Mouse (Mus musculus) gastrocnemius, postnatal 10 days (tissue): Measurements from ENCODE around the gene Dio3. TPM values are rescaled to one million over a fixed set of nuclear protein-coding genes. Genes with fewer than 3 reads are reported as not detected.
A peak's percentile ranks its signal among the peaks of the same experiment; 100 is the strongest.

Experiments
- DNase-seq: peaks from one replicate; pipeline ENCODE4 v3.0.0; 2021; ENCODE audit warnings: mixed read lengths
- long read RNA-seq, 2 experiments: library from polyadenylated mRNA; stranded (forward); transcript quantifications; one replicate each; pipeline ENCODE4 v2.0.0; 2021
- total RNA-seq, 2 experiments: library from RNA; stranded (reverse); gene quantifications; 2 replicates each; pipeline ENCODE4 v1.2.3; 2021

Dio3 gene
- total RNA-seq: under 1 TPM in 1 of 2 experiments, not detected in 1; 0.29 TPM
- long read RNA-seq, experiment 1: 0 reads
- long read RNA-seq, experiment 2: 0 reads

- DNase-seq: no peak
Measured at GRCm38 (mm10) chr12:110278853-110279252, at the start of gene Dio3. TSS of gene Dio3 (plus strand) at chr12:110279068.

DNA sequence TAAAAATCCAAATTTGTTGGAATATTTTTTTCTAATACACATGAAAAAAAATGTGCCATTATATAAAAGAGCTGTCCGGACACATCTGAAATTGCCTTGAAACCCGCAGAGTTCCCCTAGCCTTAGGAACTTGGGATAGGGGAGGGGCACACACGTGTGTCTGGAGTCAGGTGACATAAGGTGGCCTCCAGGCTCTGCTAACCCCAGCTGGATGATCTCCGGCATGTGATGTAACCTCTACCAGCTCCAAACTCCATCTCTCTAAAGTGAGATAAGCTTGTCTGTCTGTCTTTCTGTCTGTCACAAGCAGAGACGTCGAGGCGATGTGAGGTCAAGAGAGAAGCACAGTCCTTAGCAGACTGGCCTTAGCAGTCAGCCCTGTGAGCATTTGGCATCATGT is 48.6 kb upstream of the Dio3 start:
- DNase-seq: no peak

- no peak for DNase-seq
Measured at GRCm38 (mm10) chr12:110230767-110231166, 48.1 kb upstream of the Dio3 start.

DNA sequence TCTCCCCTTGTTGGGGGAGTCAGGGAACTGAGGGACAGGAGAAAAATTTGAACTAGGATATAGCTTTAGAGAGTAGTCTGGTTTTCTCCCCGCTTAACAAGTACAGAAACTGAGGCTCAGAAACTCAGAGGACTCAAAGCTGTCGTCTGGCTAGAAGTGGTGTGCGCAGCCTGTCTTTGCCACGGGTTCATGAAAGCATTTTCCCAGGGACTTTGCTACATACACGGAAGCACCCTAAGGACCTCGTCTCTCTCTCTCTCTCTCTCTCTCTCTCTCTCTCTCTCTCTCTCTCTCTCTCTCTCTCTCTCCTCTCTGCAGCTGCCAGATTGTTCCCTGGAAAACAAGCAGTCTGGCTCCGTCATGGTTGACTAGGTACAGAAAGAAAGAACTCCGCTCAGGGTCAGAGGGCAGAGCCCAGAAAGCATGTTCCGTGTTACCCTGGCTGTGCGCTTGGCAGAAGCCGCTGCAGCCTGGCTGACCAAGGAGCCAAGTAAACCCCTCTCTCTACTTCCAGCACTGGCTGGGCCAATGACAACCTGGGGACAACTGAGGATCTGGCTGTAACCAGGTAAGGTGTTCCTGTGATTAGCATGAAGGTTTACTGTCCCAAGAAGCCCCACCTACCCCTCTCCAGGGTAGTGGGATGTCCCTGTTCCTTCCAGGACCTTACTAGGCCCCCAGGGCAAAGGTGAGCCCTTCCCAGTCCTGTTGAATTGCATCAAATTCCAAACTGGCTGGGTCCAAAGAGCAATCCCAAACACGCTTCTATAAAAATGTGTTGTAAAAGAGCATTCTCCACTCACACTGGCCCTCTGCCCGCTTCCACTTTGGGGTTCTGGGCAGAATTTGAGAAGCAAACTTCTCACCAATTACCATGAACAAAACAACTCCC is 46.9 kb upstream of the Dio3 start:
- no peak for DNase-seq

DNA sequence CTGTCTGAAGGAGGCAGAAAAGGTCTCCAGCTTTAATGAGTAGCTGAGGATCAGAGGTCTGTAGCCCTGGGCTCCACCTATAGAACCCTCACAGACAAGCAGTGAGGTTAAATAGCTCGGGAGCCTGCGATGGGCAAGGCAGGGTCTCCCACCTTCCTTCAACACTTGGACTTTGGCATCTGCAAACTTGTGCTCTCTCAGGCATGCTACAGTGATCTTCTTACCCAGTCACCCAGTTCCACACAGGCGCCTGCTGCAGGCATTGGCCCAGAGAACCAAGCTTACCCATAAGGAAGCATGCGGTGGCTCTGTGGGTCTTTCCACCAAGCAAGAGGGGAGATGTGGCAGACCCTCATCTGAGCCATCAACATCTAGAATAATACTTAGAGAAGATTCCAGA is 43.0 kb upstream of the Dio3 start:
- DNase-seq: no peak

DNA sequence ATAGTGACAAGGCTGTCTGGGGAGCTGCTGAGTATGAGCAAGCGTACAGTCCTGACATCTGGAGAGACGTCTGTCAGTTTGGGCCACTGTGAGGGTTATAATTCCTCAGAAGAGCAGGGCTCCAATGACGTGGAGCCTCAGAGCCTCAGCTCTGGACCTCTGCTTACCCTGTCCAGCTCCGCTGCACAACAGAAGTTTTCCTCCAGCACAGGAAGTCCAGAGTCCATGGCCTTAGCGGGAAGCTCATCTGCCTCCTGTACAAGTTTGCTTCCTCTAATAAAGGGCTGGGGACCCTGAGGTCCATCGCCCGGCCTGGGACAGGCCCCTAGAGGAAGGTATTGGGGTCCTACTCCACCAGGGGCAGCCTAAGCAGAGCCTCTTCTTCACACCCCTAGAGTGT is 41.8 kb upstream of the Dio3 start:
- no peak for DNase-seq

GRCm38 (mm10) chr12:110239358-110239757 is 39.5 kb upstream of the Dio3 start:
- DNase-seq: no peak

DNA sequence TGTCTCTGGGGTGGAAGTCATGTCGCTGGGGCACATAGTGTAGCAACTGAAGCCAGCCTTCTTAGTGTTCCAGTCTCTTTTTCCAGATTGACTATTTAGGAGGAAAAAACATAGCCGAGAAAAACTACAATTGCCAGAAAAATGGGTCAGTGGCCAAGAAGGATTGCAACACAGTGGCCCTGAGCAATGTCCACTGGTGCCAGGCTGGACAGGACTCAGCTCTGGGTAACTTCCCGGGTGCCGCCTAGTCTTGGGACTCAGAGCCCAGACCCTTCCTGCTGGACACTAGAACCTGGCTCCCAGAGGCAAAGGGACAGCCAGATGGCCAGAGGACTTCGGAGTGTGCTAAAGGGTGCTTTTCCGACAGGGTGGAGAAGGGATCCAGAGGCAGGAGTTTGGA is 34.3 kb upstream of the Dio3 start:
- no peak for DNase-seq

GRCm38 (mm10) chr12:110245461-110245860 is 33.4 kb upstream of the Dio3 start:
- DNase-seq: no peak

DNA sequence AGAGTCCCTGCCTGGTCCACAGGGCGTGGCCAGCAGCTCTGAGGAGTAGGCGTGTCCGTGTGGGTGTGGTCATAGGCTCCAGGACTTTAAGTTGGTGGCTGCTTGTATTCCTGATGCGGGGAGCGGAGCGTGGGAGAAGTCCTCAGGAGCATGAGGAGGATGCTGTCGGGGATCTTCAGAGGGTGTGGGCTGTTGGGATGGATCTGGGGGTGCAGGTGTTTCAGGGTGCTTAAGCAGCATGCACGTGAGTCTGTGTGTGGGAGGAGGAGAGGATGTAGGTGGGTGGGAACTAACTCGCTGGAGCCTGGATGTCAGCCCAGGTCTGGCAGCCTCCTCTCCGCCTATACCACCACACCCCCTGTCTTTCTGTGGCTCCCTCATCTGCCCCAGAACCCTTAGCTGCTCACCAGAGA is 26.7 kb upstream of the Dio3 start:
- no peak for DNase-seq

- no peak for DNase-seq
Measured at GRCm38 (mm10) chr12:110255731-110256130, 23.1 kb upstream of the Dio3 start.

DNA sequence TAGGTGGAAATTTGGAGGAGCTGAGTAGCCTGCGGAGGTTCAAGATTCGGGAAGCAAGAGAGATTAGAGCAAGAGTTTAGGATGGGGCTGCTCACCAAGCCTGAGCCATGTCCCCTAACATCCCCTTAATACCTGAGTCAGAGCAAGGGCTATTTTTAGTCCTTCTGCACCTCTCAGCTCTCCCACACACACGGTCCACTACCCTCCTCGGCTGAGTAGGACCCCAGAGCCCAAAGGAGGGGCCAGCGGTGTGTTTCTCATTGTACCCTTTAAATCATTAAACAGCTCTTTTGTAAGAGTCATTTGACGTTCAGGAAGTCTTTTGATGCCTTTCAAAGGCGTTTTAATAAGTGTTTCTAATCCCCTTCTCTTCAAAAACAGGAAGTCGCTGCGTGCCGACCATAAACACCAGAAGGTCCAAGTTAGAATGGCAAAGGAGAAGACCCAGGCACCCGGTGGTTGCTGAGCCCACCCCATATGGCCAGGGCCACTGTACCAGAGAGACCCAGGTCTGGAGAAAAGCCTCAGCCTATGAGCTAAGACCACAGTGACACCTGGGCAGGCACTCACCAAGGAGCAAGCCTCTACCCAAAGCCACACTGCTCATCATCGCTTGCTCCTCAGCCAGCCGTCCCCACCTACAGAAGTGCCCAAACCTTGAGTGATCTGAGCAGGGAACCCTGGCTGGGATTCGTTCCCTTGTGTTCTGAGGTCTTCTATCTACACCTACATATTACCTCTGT is 22.2 kb upstream of the Dio3 start:
- DNase-seq: no peak

DNA sequence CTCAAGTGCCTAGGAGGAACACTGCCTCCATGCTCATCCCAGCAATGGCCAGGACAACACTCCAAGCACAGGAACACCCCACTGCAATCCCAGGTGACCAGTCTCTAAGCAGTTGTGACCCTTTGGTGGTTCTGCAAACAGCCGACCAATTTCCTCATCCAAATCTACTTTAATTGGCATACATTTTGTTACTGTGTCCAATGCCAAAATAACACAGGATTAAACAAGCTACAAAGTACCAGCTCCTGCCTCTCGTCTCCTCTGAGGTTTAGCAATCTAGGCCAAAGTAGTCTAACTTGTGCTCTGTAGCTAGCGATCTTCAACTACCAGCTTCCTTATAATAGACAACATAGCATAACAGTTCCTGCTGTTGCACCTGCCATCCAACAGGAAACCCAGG is 10.6 kb upstream of the Dio3 start:
- DNase-seq: no peak

- DNase-seq: no peak
Measured at GRCm38 (mm10) chr12:110269686-110270085, 9.2 kb upstream of the Dio3 start.

GRCm38 (mm10) chr12:110276034-110276433 is 2.8 kb upstream of the Dio3 start:
- DNase-seq: no peak

DNA sequence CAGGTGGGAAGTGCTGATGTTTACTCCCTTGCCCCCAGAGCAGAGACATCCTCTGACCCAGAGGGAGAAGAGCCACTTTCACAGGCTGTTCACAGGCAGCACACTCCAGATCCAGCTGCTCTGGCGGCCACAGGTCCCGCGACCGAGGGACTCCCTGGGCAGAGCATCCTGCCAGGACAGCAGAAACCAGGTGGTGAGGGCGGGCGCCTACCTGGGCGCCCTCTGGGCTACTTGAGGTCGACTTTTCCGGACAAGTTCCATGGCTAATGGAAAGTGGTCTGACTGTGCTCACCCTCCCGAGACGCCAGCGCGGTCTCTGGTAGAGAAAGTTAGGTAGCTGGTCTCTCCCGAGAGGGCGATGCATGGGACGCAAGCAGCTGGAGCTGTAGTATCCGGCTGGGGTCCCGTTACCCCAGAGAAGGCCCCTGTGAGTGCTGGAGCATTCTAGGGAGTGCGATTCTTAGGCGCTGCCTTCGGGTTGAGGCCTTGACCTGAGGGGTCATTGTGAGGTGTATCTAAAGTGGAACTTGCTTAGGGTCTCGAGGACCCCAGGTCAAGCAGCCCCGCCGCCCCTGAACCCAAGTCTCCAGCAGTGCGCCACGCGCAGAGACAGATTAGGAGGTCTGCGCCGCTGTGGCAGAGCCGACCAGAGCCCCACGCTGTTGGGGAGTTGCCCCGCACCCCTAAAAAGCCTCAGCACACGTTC is 1.5 kb upstream of the Dio3 start:
- no peak for DNase-seq

DNA sequence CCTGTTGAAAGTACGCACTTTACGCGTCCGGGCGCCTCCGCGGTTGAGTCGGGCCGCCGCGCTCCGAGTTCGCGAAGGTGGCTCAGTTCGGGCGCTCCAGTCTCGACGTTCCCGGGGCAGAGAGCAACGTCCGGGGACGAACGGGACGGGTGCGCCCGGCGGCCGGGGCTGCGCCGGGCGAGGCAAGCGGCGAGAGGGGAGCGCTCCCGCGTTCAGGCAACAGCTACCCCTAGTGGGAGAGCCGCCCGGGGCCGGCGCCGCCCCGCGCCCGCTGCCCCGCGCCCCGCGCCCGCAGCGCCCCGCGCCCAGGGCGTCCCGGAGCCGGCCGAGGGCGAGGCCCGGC is 932 bp upstream of the Dio3 start:
- peak; percentile 34 for DNase-seq

DNA sequence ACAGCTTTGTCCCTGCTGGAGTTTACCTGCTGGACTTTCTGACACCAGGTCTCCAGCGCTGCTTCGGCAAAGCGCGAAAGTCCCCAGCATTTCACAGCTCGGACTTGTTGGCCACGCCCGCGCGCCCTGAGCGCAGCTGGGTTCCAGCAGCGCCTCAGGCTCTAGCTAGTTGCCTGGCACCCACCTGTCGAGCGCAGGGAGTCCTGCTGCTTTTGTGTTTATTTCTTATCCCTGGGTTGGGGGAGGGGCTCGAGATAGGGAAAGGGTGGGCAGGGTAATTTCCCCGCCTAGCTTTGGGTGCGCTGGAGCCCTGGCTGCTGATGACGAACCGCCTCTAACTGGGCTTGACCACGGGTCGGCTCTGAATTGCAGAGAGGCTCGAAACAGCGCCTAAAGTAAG is 1.5 kb downstream of the Dio3 start:
- DNase-seq: no peak

DNA sequence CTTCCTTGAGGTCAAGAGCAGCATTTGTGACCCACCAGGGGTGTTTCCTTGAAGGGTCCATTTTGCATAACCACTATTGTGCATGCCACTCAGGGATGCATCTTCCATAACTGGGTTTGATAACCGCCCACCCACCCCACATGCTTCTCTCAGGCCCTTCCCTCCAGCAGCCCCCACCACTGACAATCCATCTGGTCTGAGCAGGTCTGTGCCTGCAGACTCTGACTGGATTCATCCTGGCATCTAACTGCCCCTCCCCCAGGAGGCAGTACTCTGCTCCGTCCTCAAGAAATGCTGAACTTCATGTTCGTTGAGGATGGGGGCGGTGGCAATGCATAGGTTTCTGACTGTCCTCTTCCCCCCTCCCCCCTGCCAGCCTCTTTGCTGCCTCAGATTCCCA is 4.9 kb downstream of the Dio3 start:
- DNase-seq: no peak

DNA sequence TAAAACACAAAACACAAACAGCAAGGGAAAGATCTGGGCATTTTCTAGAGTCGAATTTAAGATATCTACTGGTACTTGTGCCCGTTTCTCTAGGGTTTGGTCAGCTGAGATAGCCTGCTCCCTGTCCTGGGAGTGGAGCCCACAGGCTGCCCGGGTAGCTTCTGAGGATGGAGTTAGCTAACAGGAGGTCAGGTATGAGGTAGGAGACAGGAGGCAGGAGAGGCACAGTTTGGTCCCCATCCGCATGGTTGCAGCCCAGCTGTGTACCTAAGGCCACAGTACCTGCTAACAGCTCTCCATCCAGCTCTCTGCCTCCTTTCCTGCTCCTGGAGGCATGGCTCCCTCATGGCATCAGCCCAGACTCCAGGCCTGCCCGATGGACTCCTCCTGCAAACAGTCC is 13.9 kb downstream of the Dio3 start:
- DNase-seq: no peak

DNA sequence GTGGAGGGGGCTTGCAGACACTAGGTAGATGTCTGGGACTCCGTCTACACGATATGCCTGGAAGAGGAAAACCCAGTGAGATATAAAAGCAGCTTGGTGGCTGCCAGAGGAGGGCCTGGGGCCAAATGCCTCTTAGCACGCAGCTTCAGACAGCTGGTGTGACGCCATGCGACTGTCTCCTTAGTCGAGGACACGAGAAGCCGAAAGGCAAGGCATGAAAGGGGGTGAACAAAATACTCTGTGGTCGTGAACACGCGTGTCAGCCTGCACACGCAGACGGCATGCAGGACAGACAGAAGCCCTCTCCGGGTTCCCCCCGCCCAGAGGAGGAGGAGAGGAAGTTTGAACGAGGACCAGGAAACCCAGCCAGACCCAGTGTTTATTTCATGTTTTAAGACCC is 16.0 kb downstream of the Dio3 start:
- no peak for DNase-seq

DNA sequence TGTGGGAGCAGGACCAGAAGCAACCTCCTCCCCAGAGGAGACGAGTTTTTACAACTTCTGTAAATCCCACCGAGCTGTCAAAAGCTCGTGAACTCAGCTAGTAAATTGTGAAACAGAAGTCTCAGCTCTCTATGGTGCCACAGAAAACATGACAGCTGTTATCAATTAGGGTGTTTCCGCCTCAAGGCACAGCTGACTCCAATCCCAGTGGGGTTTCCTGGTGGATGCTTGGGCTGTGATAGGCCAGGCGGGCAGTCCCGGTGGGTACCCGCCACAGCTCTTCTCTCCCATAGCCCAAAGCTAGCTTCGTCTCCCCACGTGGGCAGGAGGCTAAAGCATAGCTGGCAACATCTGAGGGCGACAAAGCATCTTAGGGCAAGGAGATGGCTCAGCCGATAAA is 19.8 kb downstream of the Dio3 start:
- DNase-seq: no peak

DNA sequence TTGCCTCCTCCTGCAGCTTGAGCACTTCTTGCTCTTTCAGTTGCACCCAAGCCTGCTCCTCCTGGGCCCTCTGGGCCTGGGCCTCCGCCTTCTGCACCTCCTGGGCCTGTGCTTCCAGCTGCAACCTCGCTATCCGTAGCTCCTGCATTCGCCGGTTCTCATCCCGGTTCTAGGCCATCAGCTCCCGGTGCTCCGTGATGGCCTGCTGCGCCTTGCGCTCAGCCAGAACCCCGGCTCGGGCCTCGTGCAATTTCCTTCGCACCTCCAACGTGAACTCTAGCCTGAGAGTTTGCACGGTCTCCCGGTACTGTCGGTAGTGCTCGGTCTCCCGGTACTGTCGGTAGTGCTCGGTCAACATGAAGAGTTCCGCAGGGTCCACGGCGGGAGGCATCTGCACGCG is 40.8 kb downstream of the Dio3 start:
- DNase-seq: no peak
